Mouse (Mus musculus): ENCODE measurements around the gene Vcp. TPM values are rescaled to one million over a fixed set of nuclear protein-coding genes. Genes with fewer than 3 reads are reported as not detected.

Vcp gene
- total and polyA plus RNA-seq, 2 experiments from 2014 or later, result 166 to 438 TPM

- Histone ChIP-seq H3K36me3 (replicated peaks; ENCODE audit: control insufficient read depth, insufficient read depth, low read length) (no peaks in the 10 kb centered on the region), H3K27me3 (ENCODE audit: control insufficient read depth, insufficient read depth, low read length) (no peaks in the 10 kb centered on the region), H3K9me3 (replicated peaks; ENCODE audit: control insufficient read depth, low read length) (no peaks in the 10 kb centered on the region), H3K27ac (ENCODE audit: low read depth) (no peak within 1 kb of the TSS), H3K9ac (replicated peaks; ENCODE audit: low read depth, low read length) (no peak within 1 kb of the TSS), H3K4me2 (ENCODE audit: low read depth, low read length) (no peak within 1 kb of the TSS), H3K4me1 (ENCODE audit: control insufficient read depth, insufficient read depth) (peaks cover 6% of the 10 kb centered on the region; the same call in 1 of the 2 replicates), H3K4me3 (ENCODE audit: low read depth, low read length) (no peak within 1 kb of the TSS)
- no peak for DNase-seq (ENCODE audit: low spot score)
- ATAC-seq (ENCODE audit: insufficient read depth, low read depth), result no peak
- TF ChIP-seq EP300 (IDR thresholded peaks at IDR 0.05; ENCODE audit: low read depth), result no peak
- no peak for TF ChIP-seq CTCF (IDR thresholded peaks at IDR 0.05; ENCODE audit: low read depth)
- 84% methylated on average over 4 of the region's 4 CpGs for WGBS
Observed at GRCm38 (mm10) chr4:42969304-42969703, 31.0 kb downstream of the Vcp start, which contains the start of gene 1700022I11Rik. TSS of gene 1700022I11Rik (plus strand) at chr4:42969604.

GRCm38 (mm10) chr4:42965039-42965719, 35.1 kb downstream of the Vcp start:
- peak overlapping the region; percentile 46 for H3K4me2 ChIP-seq (ENCODE audit: low read depth, low read length)
- H3K27ac ChIP-seq (ENCODE audit: low read depth), result no peak overlapping the region
- H3K36me3 ChIP-seq (replicated peaks; ENCODE audit: control insufficient read depth, insufficient read depth, low read length), result no peaks in the 10 kb centered on the region
- H3K9ac ChIP-seq (replicated peaks; ENCODE audit: low read depth, low read length), result no peak overlapping the region
- ATAC-seq (ENCODE audit: insufficient read depth, low read depth), result peak; percentile 49; the same call in 1 of the 2 replicates
- WGBS, result 12% methylated on average over 12 of the region's 12 CpGs
- H3K27me3 ChIP-seq (ENCODE audit: control insufficient read depth, insufficient read depth, low read length), result no peaks in the 10 kb centered on the region
- H3K4me1 ChIP-seq (ENCODE audit: control insufficient read depth, insufficient read depth), result 0 out of 2 replicates have a peak, but pooled peaks cover 3% of the 10 kb centered on the region
- peak; percentile 79 for TF ChIP-seq CTCF (IDR thresholded peaks at IDR 0.05; ENCODE audit: low read depth)
- no peak for TF ChIP-seq EP300 (IDR thresholded peaks at IDR 0.05; ENCODE audit: low read depth)
- no peaks in the 10 kb centered on the region for H3K9me3 ChIP-seq (replicated peaks; ENCODE audit: control insufficient read depth, low read length)
- no peak overlapping the region for H3K4me3 ChIP-seq (ENCODE audit: low read depth, low read length)
- DNase-seq (ENCODE audit: low spot score), result peak; percentile 63

GRCm38 (mm10) chr4:42963480-42963879, 36.8 kb downstream of the Vcp start:
- no peaks in the 10 kb centered on the region for H3K27me3 ChIP-seq (ENCODE audit: control insufficient read depth, insufficient read depth, low read length)
- peaks cover 11% of the 10 kb centered on the region; the same call in 1 of the 2 replicates for H3K4me1 ChIP-seq (ENCODE audit: control insufficient read depth, insufficient read depth)
- no peak overlapping the region for H3K9ac ChIP-seq (replicated peaks; ENCODE audit: low read depth, low read length)
- 43% methylated on average over 2 of the region's 2 CpGs for whole genome bisulfite sequencing
- H3K9me3 ChIP-seq (replicated peaks; ENCODE audit: control insufficient read depth, low read length), result no peaks in the 10 kb centered on the region
- no peak for ATAC-seq (ENCODE audit: insufficient read depth, low read depth)
- H3K36me3 ChIP-seq (replicated peaks; ENCODE audit: control insufficient read depth, insufficient read depth, low read length), result no peaks in the 10 kb centered on the region
- no peak for DNase-seq (ENCODE audit: low spot score)
- H3K4me2 ChIP-seq (ENCODE audit: low read depth, low read length), result no peak overlapping the region
- no peak overlapping the region for H3K4me3 ChIP-seq (ENCODE audit: low read depth, low read length)
- TF ChIP-seq CTCF (IDR thresholded peaks at IDR 0.05; ENCODE audit: low read depth), result peak; percentile 12; the same call in 1 of the 2 replicates
- TF ChIP-seq EP300 (IDR thresholded peaks at IDR 0.05; ENCODE audit: low read depth), result no peak
- H3K27ac ChIP-seq (ENCODE audit: low read depth), result no peak overlapping the region

DNA sequence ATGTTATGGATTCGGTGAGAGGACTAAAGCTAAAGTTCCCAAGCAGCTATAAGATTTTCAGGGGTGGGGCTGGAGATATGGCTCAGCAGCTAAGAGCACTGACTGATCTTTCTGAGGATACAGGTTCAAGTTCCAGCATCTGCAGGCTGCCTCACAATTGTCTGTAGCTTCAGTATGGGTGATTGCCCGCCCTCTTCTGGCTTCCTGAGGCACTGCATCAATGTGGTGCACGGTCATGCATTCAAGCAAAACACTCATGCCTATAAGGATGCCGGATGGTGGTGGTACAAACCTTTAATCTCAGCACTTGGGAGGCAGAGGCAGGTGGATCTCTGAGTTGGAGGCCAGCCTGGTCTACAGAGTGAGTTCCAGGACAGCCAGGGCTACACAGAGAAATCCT, 38.7 kb downstream of the Vcp start:
- ATAC-seq (ENCODE audit: insufficient read depth, low read depth) (no peak), DNase-seq (ENCODE audit: low spot score) (no peak)
- H3K4me2 ChIP-seq (ENCODE audit: low read depth, low read length), result no peak overlapping the region
- no peaks in the 10 kb centered on the region for H3K27me3 ChIP-seq (ENCODE audit: control insufficient read depth, insufficient read depth, low read length)
- peaks cover 11% of the 10 kb centered on the region; the same call in 1 of the 2 replicates for H3K4me1 ChIP-seq (ENCODE audit: control insufficient read depth, insufficient read depth)
- no peak overlapping the region for H3K9ac ChIP-seq (replicated peaks; ENCODE audit: low read depth, low read length)
- no peaks in the 10 kb centered on the region for H3K9me3 ChIP-seq (replicated peaks; ENCODE audit: control insufficient read depth, low read length)
- TF ChIP-seq EP300 (IDR thresholded peaks at IDR 0.05; ENCODE audit: low read depth) (no peak), CTCF (IDR thresholded peaks at IDR 0.05; ENCODE audit: low read depth) (peak; percentile 75)
- H3K27ac ChIP-seq (ENCODE audit: low read depth), result no peak overlapping the region
- H3K36me3 ChIP-seq (replicated peaks; ENCODE audit: control insufficient read depth, insufficient read depth, low read length), result peaks cover 17% of the 10 kb centered on the region
- WGBS, result 34% methylated on average over 4 of the region's 4 CpGs
- no peak overlapping the region for H3K4me3 ChIP-seq (ENCODE audit: low read depth, low read length)

GRCm38 (mm10) chr4:42959382-42959781, 40.9 kb downstream of the Vcp start:
- H3K36me3 ChIP-seq (replicated peaks; ENCODE audit: control insufficient read depth, insufficient read depth, low read length), result peaks cover 33% of the 10 kb centered on the region
- H3K4me2 ChIP-seq (ENCODE audit: low read depth, low read length), result no peak overlapping the region
- H3K4me1 ChIP-seq (ENCODE audit: control insufficient read depth, insufficient read depth), result peaks cover 21% of the 10 kb centered on the region; the same call in 1 of the 2 replicates
- 49% methylated on average over 4 of the region's 4 CpGs for WGBS
- no peak overlapping the region for H3K9ac ChIP-seq (replicated peaks; ENCODE audit: low read depth, low read length)
- H3K4me3 ChIP-seq (ENCODE audit: low read depth, low read length), result no peak overlapping the region
- ATAC-seq (ENCODE audit: insufficient read depth, low read depth) (no peak), DNase-seq (ENCODE audit: low spot score) (no peak)
- H3K9me3 ChIP-seq (replicated peaks; ENCODE audit: control insufficient read depth, low read length), result no peaks in the 10 kb centered on the region
- no peaks in the 10 kb centered on the region for H3K27me3 ChIP-seq (ENCODE audit: control insufficient read depth, insufficient read depth, low read length)
- TF ChIP-seq EP300 (IDR thresholded peaks at IDR 0.05; ENCODE audit: low read depth), result no peak
- TF ChIP-seq CTCF (IDR thresholded peaks at IDR 0.05; ENCODE audit: low read depth), result no peak
- peak overlapping the region; percentile 78 for H3K27ac ChIP-seq (ENCODE audit: low read depth)

Measured in heart, postnatal 0 days (tissue).